Mouse (Mus musculus): ENCODE data around the gene Gas2l2. TPM values are rescaled to one million over a fixed set of nuclear protein-coding genes. Genes with fewer than 3 reads are reported as not detected.
A peak's percentile ranks its signal among the peaks of the same experiment; 100 is the strongest.

The Gas2l2 gene
- polyA plus RNA-seq, 1 experiment from 2014 or later, result 0.22 TPM

GRCm38 (mm10) chr11:83409792-83410291 lies 19.4 kb downstream of the Gas2l2 start:
- Histone ChIP-seq H3K9me3 (no peaks in the 10 kb centered on the region), H3K36me3 (replicated peaks) (no peaks in the 10 kb centered on the region), H3K27ac (peak overlapping the region; percentile 63; the same call in 1 of the 2 replicates), H3K27me3 (peaks cover 22% of the 10 kb centered on the region), H3K4me3 (replicated peaks) (peak overlapping the region; percentile 83), H3K4me2 (peak overlapping the region; percentile 90), H3K9ac (peak overlapping the region; percentile 94), H3K4me1 (peaks cover 21% of the 10 kb centered on the region)
- under 1% methylated on average over 16 of the region's 40 CpGs for WGBS
- ATAC-seq (ENCODE audit: low FRiP score), result peak; percentile 69

DNA sequence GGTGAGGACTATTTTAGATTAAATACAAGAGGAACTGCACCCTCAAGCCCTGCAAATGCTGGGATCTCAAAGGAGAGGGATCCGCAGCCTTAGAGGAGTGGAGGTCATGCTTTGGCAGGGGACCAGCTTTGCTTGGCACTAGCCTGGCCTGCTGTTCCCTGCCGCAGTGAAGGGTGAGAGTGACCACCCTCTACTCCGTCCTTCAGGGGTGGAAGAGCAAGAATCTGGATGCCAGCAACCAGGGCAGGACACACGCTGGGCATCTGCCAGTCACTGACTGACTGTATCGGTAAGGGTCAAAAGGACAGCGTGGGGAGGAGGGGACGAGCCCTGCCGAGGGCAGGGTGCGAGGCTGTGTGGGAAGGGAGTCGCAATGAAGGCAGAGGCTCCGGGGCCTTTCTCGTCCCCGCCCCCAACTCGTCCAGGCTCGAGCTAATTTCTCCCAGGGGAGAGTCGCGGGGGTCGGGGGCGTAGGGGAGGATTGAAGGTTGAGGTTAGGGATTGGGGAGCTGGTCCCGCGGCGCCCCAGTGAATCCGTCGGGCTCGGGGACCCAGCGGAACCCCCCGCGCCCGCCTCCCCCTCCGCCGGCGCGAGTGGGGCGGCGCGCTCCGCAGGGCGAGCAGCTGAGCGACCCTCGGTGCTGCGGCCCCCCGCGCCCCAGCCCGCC lies 20.0 kb downstream of the Gas2l2 start, which contains the start of gene Rasl10b:
Gene Rasl10b (plus strand): TSS at position 51 of the 668 bp plus-strand sequence.
- ATAC-seq (ENCODE audit: low FRiP score), result peak; percentile 79
- WGBS, result 1% methylated on average over 22 of the region's 44 CpGs
- Histone ChIP-seq H3K9me3 (no peaks in the 10 kb centered on the region), H3K4me2 (peak within 1 kb of the TSS; percentile 90), H3K27me3 (peaks cover 22% of the 10 kb centered on the region), H3K4me1 (peaks cover 21% of the 10 kb centered on the region), H3K36me3 (replicated peaks) (peaks cover under 1% of the 10 kb centered on the region; the same call in 1 of the 2 replicates), H3K4me3 (replicated peaks) (peak within 1 kb of the TSS; percentile 83), H3K9ac (peak within 1 kb of the TSS; percentile 94), H3K27ac (peak within 1 kb of the TSS; percentile 63; the same call in 1 of the 2 replicates)

DNA sequence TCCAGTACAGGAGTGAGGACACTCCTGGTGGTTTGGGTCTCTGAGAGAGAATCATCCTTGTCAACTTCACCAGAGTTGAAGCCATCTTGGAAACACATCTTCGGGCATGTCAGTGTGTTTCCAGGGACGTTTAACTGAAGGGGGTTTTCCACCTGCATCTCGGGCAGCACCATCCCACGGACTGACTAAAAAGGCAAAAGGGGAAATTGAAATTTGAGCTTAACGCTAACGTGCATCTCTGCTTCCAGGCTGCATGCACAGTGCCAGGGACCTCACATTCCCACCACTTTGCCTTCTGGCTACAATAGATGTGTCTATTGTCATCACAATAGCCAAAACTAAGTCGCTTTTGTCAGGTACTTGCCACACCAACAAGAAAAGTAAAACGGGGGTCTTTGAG lies 21.0 kb downstream of the Gas2l2 start:
- no peak for ATAC-seq (ENCODE audit: low FRiP score)
- WGBS, result 42% methylated on average over 8 of the region's 8 CpGs
- Histone ChIP-seq H3K27ac (no peak overlapping the region), H3K4me2 (no peak overlapping the region), H3K36me3 (replicated peaks) (peaks cover 10% of the 10 kb centered on the region), H3K4me1 (peaks cover 21% of the 10 kb centered on the region), H3K9ac (no peak overlapping the region), H3K4me3 (replicated peaks) (no peak overlapping the region), H3K27me3 (peaks cover 18% of the 10 kb centered on the region), H3K9me3 (no peaks in the 10 kb centered on the region)

DNA sequence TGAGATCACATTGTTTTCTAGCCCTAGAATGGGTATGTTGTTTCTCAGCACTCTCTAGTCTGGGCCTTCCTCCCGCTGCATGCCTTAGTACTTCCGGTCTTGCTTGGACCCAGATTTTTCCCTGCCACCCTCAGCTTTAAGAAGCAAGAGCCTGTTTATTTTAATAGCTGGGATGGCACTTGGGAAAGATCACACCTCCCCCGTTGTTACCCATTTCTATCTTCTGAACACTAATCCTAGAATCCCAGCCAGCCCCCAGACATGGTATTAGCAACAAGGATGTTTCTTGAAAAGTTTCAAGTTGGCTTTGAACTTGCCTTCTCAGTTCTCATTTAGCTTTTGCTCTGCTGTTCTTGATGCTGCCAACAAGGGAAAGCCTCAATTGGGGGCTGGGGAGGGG lies 22.9 kb downstream of the Gas2l2 start:
- peaks cover 16% of the 10 kb centered on the region for H3K4me1 ChIP-seq

DNA sequence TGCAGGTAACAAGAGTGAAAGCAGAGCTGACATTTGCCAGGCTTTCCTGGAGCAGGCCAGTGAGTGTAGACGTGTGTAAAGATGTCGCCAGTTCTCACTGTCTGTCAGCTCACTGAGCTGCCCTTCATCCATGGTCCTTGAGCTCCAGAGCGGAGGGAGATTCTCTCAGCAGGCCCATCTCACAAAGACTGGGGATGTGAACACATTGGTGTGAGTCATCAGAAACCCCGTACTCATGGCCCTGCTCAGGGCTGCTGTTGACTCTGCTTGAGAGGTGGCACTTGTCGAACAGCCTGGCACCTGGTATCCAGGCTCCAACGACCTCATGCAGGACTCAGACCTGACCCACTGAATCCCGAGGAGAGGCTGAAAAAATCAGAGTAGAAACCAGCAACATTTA lies 25.5 kb downstream of the Gas2l2 start:
- Histone ChIP-seq H3K27ac (no peak overlapping the region), H3K4me1 (no peaks in the 10 kb centered on the region), H3K9me3 (no peaks in the 10 kb centered on the region), H3K9ac (no peak overlapping the region), H3K4me3 (replicated peaks) (no peak overlapping the region), H3K36me3 (replicated peaks) (peaks cover 34% of the 10 kb centered on the region), H3K4me2 (no peak overlapping the region), H3K27me3 (peaks cover 8% of the 10 kb centered on the region)
- no peak for ATAC-seq (ENCODE audit: low FRiP score)
- 81% methylated on average over 7 of the region's 7 CpGs for WGBS

More for the DNA sequence above, 22.9 kb downstream of the Gas2l2 start:
- peaks cover 10% of the 10 kb centered on the region for H3K27me3 ChIP-seq
- ATAC-seq (ENCODE audit: low FRiP score), result no peak
- no peak overlapping the region for H3K27ac ChIP-seq
- H3K9ac ChIP-seq, result no peak overlapping the region
- no peak overlapping the region for H3K4me2 ChIP-seq
- no peak overlapping the region for H3K4me3 ChIP-seq (replicated peaks)
- WGBS, result 70% methylated on average over 3 of the region's 3 CpGs
- no peaks in the 10 kb centered on the region for H3K9me3 ChIP-seq
- H3K36me3 ChIP-seq (replicated peaks), result peaks cover 21% of the 10 kb centered on the region

- no peak overlapping the region for H3K9ac ChIP-seq
- H3K9me3 ChIP-seq, result no peaks in the 10 kb centered on the region
- WGBS, result 89% methylated on average over 5 of the region's 5 CpGs
- H3K4me3 ChIP-seq (replicated peaks), result no peak overlapping the region
- peaks cover 41% of the 10 kb centered on the region for H3K36me3 ChIP-seq (replicated peaks)
- no peak overlapping the region for H3K27ac ChIP-seq
- H3K4me1 ChIP-seq, result peaks cover 16% of the 10 kb centered on the region
- ATAC-seq (ENCODE audit: low FRiP score), result no peak
- no peaks in the 10 kb centered on the region for H3K27me3 ChIP-seq
- no peak overlapping the region for H3K4me2 ChIP-seq
Measured at GRCm38 (mm10) chr11:83398724-83399123, 30.5 kb downstream of the Gas2l2 start.

DNA sequence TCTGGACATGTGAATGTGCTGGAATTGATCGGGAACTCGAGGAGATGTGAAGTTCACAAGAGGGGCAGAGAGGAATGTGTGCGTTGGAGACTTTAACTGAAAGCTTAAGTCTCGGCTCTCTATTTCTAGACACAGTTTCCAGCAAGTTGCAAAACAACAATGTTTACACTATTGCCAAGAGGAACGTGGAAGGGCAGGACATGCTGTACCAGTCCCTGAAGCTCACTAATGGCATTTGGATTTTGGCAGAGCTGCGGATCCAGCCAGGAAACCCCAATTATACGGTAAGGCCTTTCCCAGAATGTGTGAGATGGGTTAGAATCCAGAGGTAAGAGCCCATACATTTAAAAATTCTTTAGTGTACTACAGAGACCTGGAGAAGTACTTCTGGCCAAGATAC lies 31.6 kb downstream of the Gas2l2 start:
- ATAC-seq (ENCODE audit: low FRiP score), result no peak
- Histone ChIP-seq H3K27ac (no peak overlapping the region), H3K9me3 (no peaks in the 10 kb centered on the region), H3K4me2 (no peak overlapping the region), H3K9ac (no peak overlapping the region), H3K4me1 (peaks cover 16% of the 10 kb centered on the region), H3K4me3 (replicated peaks) (no peak overlapping the region), H3K27me3 (no peaks in the 10 kb centered on the region), H3K36me3 (replicated peaks) (peaks cover 41% of the 10 kb centered on the region)
- WGBS, result 95% methylated on average over 7 of the region's 7 CpGs

DNA sequence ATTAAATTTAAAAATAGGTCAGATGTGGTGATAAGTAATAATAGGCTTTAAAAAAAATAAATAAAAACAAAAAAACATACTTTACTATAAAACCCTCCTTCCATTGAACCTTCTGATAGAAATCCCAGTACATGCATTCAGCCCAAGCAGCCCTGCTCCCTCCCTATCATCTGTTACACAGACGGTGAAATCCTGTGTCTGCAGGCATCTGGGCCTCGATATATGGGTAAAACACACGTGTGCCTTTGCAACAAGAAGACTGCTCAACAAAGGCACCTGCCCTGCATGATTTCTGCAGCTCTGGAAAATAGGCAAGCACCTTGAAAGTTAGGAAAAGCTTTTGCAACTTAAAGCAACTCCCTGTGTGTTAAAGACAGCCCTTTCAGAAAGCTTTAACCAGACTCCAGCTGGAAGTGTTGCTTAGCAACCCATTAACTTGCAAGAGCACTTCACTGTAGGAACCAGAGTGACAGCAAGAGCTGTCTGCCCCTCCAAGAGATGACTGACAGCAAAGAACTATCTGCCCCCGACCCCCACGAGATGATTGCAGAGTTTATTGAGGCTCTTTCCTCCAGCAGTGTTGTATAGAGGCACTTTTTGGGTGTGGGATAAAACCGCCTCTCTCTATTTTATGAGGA lies 34.3 kb downstream of the Gas2l2 start:
- ATAC-seq (ENCODE audit: low FRiP score), result peak; percentile 67; the same call in 1 of the 2 replicates

GRCm38 (mm10) chr11:83393062-83393461 lies 36.2 kb downstream of the Gas2l2 start:
- no peak for ATAC-seq (ENCODE audit: low FRiP score)
- Histone ChIP-seq H3K4me1 (peaks cover 16% of the 10 kb centered on the region), H3K4me3 (replicated peaks) (no peak overlapping the region), H3K9ac (no peak overlapping the region), H3K4me2 (no peak overlapping the region), H3K36me3 (replicated peaks) (peaks cover 42% of the 10 kb centered on the region), H3K9me3 (no peaks in the 10 kb centered on the region), H3K27ac (no peak overlapping the region), H3K27me3 (no peaks in the 10 kb centered on the region)
- 92% methylated on average over 4 of the region's 4 CpGs for WGBS

More for the DNA sequence above, 34.3 kb downstream of the Gas2l2 start:
- WGBS, result 15% methylated on average over 6 of the region's 6 CpGs
- Histone ChIP-seq H3K4me3 (replicated peaks) (no peak overlapping the region), H3K4me2 (peak overlapping the region; percentile 26; the same call in 1 of the 2 replicates), H3K9ac (no peak overlapping the region), H3K9me3 (no peaks in the 10 kb centered on the region), H3K27ac (peak overlapping the region; percentile 70), H3K4me1 (peaks cover 16% of the 10 kb centered on the region), H3K27me3 (no peaks in the 10 kb centered on the region), H3K36me3 (replicated peaks) (peaks cover 47% of the 10 kb centered on the region)

DNA sequence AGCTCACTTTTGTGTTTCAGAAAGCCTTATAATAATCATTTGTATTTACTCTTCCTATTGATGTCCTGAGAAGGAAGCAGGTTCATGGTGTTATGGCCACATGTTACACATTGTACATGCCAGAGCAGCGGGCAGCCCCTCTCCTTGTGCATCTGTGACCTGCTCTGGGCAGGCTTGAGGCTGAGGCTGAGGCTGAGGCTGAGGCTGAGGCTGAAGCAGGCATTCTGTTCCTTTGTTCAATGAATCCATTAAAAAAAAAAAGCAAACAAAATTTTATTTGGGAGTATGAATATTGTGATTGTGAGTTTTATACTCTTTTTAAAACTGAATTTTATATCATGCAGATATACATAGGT lies 45.7 kb downstream of the Gas2l2 start:
- Histone ChIP-seq H3K9ac (no peak overlapping the region), H3K27me3 (no peaks in the 10 kb centered on the region), H3K4me1 (peaks cover 13% of the 10 kb centered on the region), H3K9me3 (no peaks in the 10 kb centered on the region), H3K4me3 (replicated peaks) (no peak overlapping the region), H3K27ac (0 out of 2 replicates have a peak overlapping the region, but pooled peaks have one; percentile 47), H3K4me2 (no peak overlapping the region), H3K36me3 (replicated peaks) (peaks cover 10% of the 10 kb centered on the region; the same call in 1 of the 2 replicates)
- WGBS, result 55% methylated on average over 1 of the region's 1 CpGs
- ATAC-seq (ENCODE audit: low FRiP score), result no peak

DNA sequence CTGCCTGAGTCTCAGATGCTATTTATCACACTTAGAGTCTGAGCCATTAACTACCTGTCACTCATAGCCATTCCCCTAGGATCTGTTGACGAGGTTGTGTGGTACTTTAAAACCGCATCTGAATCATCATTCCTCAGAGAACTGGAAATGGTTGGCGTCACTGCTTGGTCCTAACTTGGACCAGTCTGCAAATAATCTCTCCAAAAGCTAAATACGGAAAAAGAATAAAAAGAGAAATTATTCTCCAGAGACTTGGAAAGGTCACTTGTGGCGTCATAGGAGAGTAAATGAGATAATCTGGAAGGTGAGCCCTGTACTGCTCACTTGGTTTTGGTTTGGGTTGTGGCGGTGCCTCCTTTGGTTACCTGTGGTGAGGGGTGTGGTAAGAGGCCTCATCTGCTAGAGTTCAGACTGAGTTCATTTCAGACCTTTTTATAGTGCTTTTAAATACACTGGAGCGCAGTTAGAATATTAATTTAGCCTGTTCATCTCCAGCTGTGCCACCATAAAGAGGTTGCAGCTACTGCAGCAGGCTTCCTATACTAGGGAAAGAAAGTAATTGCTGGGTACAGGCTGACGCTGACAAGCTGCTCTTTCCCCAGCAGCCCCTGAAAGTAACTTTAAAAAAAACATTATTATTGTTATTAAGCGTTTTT lies 46.3 kb downstream of the Gas2l2 start:
- Histone ChIP-seq H3K9me3 (no peaks in the 10 kb centered on the region), H3K4me2 (no peak overlapping the region), H3K27me3 (no peaks in the 10 kb centered on the region), H3K4me3 (replicated peaks) (no peak overlapping the region), H3K9ac (no peak overlapping the region), H3K4me1 (peaks cover 13% of the 10 kb centered on the region), H3K36me3 (replicated peaks) (peaks cover 10% of the 10 kb centered on the region), H3K27ac (peak overlapping the region; percentile 51)
- no peak for ATAC-seq (ENCODE audit: low FRiP score)
- 50% methylated on average over 9 of the region's 9 CpGs for WGBS

- Histone ChIP-seq H3K27ac (no peak overlapping the region), H3K9me3 (no peaks in the 10 kb centered on the region), H3K4me3 (replicated peaks) (no peak overlapping the region), H3K36me3 (replicated peaks) (peaks cover 30% of the 10 kb centered on the region), H3K9ac (no peak overlapping the region), H3K4me2 (no peak overlapping the region), H3K4me1 (peaks cover 13% of the 10 kb centered on the region), H3K27me3 (no peaks in the 10 kb centered on the region)
- 91% methylated on average over 7 of the region's 7 CpGs for WGBS
- ATAC-seq (ENCODE audit: low FRiP score), result no peak
Measured at GRCm38 (mm10) chr11:83379745-83380341, 49.4 kb downstream of the Gas2l2 start.
